Mouse (Mus musculus) lung, postnatal 4 days (tissue): ENCODE measurements at regions not wholly inside any gene's neighbourhood (a gene's known extent, or its start where the extent isn't known, plus 50 kb on each side); places are given as distances from the start of the nearest gene placed in this dataset.
"Not testable (repeated sequence)": the region's sequence is repeated elsewhere in the genome, so short reads cannot be mapped to it uniquely, and the experiment has no call there.

Experiments used
- DNase-seq, 2 experiments: peaks; one replicate each; pipeline ENCODE4 v3.0.0; 2021

DNA sequence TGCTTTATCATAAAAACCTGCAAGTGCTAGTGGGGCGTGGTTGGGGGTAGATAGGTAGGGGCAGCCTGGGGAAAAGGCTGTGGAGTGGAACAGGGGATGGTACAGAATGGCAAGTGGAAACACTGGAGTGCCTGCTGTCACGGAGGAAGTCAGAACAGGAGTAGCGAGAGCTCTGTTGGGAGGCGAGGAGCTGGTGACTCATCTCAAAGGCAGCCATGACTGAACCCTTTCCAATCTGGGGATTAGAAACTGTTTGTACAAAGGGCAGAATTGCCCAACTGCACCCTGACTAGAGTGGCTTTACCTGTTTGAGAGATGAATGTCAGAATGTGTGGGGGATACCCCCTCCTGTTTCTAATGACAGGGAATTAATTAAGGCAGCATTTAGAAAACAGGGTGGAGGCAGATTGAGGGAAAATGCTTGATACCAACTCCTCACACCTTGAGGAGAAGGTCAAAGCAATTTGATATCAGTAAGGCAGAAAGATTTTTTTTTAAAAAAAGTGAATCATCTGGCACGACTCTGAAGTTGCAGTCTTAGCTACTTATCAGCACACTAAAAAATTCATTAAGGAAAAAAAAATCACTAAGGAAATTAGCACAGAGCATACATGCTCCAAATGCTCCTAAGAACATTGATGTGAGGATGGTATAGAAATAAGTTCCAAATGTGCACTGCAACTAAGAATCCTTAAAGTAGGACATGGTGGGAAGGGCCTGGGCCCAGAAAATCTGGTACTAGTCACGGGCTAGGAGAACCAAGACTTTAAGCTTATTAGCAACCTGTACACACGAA lies 54.7 kb upstream of the Usp25 start:
- peak; percentile 37 to 52 for DNase-seq

- DNase-seq: no peak
Observed at GRCm38 (mm10) chr16:76957491-76957890, 56.0 kb upstream of the Usp25 start.

DNA sequence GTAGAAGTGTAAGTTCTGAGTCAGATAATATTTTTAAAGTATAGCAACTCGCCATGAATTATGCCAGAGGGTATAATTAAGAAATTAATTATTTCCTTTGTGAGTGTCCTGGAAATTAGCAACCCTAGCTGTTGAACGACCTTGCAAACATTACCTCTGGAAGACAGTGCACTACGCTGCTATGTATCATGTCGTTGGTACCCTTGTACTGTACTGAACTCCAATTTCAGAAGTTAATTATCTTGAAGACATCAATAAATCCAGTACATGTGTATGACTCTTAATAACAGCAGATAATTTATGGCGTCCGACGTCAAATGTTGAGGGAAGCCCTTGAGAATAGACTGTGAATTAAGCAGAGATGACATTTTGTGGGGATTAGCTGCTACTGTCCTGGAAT lies 56.4 kb upstream of the Usp25 start:
- no peak for DNase-seq

GRCm38 (mm10) chr16:76950836-76951486 lies 62.5 kb upstream of the Usp25 start:
- DNase-seq: no peak

DNA sequence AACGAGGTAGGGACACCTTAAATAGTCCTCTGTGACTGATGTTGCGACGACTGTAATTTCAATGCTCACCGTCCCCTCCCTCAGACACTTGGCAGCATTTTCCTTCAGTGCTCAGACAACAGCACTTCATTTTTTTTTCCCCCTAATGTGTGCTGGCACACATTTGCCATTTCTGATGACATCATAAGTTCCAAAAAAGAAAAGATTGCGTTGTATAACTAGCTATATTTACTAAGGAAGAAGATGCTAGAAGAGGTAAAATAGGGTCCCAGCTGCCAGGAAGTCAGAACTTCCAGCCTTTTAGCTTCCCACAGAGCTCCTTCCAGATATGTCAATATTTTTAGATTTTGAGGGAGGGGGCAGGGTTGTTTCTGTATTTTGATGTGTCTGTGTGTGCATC lies 66.5 kb upstream of the Usp25 start:
- no peak for DNase-seq

- no peak for DNase-seq
Observed at GRCm38 (mm10) chr16:76938128-76938527, 75.4 kb upstream of the Usp25 start.

DNA sequence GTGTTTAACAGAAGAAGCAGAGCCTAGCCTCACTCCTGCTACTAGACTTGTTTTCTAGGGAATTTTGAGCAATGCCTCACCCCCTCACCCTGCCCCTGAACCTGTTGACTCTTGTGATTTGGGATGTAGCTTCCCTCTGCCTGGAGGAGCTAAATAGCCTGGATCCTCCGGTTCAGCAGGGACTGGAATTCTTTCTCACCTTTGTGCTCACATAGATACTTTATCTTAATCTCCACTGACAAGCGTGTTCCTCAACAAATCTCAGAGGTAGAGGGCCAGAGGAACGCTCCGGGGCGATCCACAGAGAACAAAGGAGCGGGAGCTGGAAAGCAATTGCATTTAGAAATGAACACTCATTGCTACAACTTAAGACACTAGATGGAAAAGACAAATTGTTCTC lies 85.6 kb upstream of the Usp25 start:
- no peak for DNase-seq

- not testable (repeated sequence) for DNase-seq
Observed at GRCm38 (mm10) chr16:76920137-76920536, 93.4 kb upstream of the Usp25 start.

DNA sequence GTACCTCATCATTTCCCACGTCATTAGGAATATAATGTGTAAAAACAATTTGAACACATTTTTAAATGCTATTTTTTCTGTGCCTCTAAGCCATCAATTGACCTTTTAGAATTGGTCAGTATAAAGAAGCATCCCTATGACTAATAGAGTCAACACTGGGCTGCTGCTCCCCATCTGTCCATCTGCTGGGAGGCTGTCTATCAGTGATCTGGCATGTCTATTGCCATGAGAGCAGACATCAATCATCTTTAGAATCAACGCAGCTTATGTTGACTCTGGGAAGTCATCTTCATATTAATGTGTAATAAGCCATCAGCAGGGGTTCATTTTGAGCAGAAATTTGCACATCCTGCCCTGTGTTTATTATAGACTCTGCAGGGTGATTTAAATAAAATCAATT lies 94.9 kb upstream of the Usp25 start:
- no peak for DNase-seq

DNA sequence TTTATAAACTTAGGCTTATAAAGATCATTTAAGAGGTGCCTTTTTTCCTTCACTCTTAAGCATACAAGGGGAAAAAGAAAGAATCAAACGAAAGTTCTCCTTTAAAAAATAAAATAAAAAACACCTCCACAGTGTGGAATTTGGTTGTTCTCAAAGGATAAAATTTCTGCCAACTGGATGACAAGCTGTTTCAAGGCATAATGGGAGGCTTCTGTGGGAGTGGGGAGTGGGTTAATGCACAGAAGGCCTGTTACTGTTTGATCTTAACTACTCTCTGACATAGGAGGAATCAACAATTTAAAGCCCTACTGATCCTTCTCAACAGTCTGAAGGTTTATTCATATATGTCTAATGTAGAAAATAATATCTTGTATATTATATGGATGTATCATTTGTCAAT lies 99.2 kb upstream of the Usp25 start:
- no peak for DNase-seq

DNA sequence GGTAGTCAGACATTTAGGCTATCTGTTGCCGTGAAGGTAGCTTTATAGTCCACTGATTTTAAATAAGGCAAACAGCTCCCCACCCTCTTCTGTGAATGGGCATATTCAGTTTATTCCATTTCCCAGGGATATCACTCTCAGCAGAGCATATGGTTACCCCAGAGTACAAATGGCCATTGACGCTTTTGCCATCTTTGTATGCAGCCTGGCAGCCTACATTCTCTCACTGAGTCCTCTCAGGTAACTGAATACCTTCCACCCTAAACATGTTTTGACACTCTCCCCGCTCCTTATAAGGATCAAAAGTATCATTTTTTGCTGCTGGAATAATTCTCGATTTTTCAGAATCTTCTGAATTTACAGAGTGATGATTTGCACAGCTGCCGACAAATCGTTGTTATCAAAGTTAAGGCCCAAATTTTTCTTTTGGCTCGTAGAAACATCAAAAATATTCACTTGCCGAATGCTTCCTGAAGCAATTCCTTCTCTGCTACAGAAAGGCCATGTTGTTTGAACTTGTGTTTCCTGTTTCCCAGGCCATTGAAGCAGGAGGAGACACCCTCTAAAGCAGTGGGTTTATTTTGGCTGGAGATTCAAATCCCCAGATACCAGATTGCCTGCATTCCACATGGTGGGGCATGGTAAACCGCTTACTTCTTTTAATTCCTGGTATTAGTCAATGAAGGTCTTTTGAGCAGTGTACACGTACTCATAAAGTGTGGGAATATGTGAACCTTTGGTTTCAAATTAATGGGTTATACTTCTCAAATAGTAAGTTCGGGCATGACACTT lies 108.1 kb upstream of the Usp25 start:
- DNase-seq: peak in 1 of 2 experiments; percentile 6

- peak in 1 of 2 experiments; percentile 31 for DNase-seq
Observed at GRCm38 (mm10) chr16:76899083-76899482, 114.4 kb upstream of the Usp25 start.

GRCm38 (mm10) chr16:76896305-76896704 lies 117.2 kb upstream of the Usp25 start:
- no peak for DNase-seq

DNA sequence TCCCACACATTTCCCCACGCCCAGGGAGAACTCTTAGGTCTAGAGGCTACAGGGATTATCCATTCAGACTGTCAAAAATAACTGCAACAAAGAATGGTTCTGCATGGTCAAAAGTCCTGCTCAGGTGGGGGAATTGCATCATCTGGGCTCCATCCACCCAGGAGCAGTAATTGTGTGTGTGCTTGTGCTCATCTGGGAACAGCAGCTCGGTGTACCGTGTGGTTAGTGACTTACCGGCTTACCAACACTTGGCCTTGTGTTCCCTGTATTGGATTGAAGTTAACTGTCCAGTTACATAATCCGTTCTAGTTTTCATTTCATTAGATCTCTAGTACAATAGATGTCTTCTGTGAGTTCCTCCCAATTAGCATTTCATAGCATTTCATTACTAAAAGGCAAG lies 117.7 kb upstream of the Usp25 start:
- DNase-seq: no peak

DNA sequence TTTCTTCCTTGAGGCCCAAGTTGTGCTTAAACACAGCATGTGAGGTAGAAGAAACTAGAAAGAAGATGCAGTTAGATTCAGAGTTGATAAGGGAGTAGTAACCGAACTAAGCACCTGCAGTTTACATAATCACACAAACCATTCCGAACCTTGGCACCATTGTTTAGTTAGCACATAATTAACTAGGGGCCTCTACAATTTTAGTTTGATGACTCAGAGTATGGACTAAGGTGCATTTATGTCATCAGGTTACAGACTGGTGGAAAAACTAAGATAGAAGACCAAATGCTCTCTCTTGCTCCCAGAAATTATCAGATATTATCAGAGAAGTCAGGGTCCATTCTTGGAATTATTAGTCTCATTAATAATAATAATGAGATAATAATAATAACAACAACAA lies 134.9 kb upstream of the Usp25 start:
- DNase-seq: no peak

DNA sequence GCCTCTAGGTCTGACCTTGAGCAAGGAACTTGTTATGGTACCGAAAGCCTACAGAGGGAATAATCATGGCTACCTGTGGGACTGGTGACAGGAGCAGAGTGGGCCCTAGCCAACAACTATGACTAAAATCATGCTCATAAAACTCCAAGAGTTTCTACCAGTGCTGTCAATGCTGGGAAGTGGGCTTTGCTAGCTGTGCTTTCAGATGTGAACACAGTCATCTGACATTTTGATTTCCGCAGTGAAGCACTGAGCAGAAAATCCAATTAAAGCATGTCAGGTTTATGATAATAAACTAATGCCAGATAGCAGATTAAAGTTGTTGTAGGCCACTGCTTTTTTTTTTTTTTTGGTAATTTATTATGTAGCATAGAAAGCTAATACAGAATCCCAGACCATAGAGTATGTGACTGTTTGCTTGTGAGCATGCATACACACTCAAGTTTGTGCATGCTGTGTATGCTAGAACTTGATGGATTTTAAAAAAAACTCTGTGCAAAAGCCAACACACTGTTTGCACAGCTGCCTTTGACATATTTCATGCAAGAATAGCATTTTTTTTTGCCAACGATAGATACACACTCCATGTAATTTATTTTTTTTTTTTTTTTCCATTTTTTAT lies 138.0 kb upstream of the Usp25 start:
- no peak for DNase-seq

GRCm38 (mm10) chr16:76866465-76866802 lies 147.1 kb upstream of the Usp25 start:
- no peak for DNase-seq

DNA sequence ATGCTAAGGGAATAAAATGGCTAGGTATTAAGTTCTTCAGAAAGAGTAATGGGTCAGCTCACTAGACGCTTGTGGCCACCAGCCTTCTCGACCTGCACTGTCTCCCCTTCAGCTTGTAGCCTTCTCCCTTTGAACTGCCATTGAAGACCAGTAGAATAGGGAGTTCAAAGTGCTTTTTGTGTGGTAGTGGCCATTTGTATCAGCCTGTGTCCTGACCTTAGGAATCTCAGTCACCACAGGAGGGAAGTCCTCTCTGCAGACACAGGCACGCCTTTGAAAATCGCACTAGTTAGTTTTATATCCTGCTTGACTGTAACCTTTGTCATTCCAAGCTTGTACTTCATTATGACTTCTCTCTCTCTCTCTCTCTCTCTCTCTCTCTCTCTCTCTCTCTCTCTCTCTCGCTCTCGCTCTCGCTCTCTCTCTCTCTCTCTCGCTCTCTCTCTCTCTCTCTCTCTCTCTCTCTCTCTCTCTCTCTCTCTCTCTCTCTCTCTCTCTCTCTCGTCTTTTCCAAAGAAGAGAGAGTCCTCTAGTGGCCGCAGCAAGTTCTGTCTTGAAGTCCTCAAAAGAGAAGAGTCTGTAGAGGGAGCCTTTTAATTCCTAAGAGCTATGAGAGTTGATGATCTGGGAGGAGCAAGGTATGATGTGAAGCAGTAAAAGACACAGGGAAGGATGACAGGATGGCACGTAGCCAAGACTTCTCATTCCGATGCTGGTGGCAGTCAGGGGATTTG lies 147.6 kb upstream of the Usp25 start:
- peak in 1 of 2 experiments; percentile 33 for DNase-seq

DNA sequence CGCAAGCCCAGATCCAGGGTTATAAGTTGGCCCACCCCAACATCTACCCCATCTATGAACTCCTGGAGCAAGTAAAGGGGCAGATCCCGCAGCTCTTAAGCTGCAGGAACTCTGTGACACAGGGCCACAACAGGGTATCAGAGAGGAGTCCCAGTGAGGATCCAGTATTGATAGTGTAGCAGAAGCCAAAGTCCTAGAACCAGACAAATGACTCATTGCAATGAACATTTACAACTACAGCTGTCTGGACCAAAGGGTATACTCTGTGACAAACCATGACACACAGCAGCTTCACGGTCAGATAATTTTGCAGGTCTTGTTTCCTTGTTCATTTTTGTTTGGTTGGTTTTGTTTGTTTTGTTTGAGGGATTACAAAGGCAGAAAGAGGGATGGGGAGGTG lies 149.1 kb upstream of the Usp25 start:
- DNase-seq: no peak

DNA sequence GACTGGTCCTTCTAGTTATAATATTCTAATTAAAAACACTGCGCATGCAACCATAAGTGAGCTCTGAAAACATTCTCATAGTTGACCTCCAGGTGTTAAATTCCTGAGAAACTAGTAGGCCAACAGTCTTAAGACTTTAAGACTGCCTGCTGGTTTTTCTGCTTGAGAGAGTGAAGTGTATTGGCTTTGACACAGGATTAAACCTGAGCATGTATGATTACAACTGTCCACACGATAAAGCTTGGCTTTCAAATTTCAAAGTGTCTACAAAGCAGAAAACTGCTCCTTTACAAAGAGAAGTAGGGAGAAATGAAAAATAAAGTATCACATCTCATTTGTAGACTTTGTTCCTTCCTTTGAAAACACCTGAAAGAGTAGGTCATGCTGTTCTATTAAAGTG lies 157.7 kb upstream of the Usp25 start:
- DNase-seq: no peak

DNA sequence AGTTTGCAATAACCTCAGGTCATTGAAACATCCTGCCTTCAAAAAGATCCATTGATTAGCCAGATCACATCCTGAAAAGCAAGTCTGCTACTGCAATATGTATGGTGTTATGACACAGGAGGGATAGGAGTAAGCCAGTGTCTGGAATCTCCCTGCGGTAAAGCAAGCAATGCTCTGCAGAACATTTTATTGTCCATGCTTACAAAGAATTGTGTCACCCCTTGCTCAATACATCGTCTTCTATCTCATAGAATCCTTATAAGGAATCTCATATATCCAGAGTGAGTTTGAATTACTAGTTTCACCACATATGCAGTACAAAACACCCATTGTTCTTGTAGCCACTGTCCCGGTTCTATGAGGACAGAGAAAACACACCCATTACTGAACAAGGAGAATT lies 162.1 kb upstream of the Usp25 start:
- DNase-seq: no peak

- DNase-seq: no peak
Observed at GRCm38 (mm10) chr16:76837450-76837849, 176.1 kb upstream of the Usp25 start.

GRCm38 (mm10) chr16:76830371-76830770 lies 183.1 kb upstream of the Usp25 start:
- DNase-seq: peak; percentile 16 to 52
